Mouse (Mus musculus) small intestine, adult 2 months (tissue): ENCODE data around the gene Tet1. TPM values are rescaled to one million over a fixed set of nuclear protein-coding genes. Genes with fewer than 3 reads are reported as not detected.
A peak's percentile ranks its signal among the peaks of the same experiment; 100 is the strongest.
"Not testable (repeated sequence)": the region's sequence is repeated elsewhere in the genome, so short reads cannot be mapped to it uniquely, and the experiment has no call there.

ENCODE experiments used
- H3K27ac ChIP-seq: fragments of 200-500 bp; 2 replicates; pipeline ENCODE4 v1.5.1; 2012; ENCODE audit warnings: low read depth, low read length, control low read depth, inconsistent platforms; ENCODE audit not compliant: insufficient read depth
- H3K27me3 ChIP-seq: fragments of 200-500 bp; 2 replicates; pipeline ENCODE4 v1.6.1; 2012; ENCODE audit warnings: mild to moderate bottlenecking, moderate library complexity, low read length, inconsistent platforms; ENCODE audit not compliant: control insufficient read depth, insufficient read depth
- H3K36me3 ChIP-seq: fragments of 200-500 bp; 2 replicates; pipeline ENCODE4 v1.6.1; 2012; ENCODE audit warnings: mild to moderate bottlenecking, low read length, control low read depth, inconsistent platforms; ENCODE audit not compliant: control insufficient read depth, insufficient read depth
- H3K4me1 ChIP-seq: fragments of 200-500 bp; 2 replicates; pipeline ENCODE4 v1.6.1; 2012; ENCODE audit warnings: low read length, inconsistent platforms, mixed read lengths; ENCODE audit not compliant: control insufficient read depth, insufficient read depth, insufficient read length
- H3K4me3 ChIP-seq: fragments of 200-500 bp; 2 replicates; pipeline ENCODE4 v1.5.1; 2012; ENCODE audit warnings: low read depth, mild to moderate bottlenecking, control low read depth, inconsistent platforms, low read length, moderate library complexity
- CTCF ChIP-seq: fragments of 200-500 bp; IDR thresholded peaks from 2 replicates; pipeline ENCODE4 v1.5.1; 2012; ENCODE audit warnings: low read depth, mild to moderate bottlenecking, control low read depth, inconsistent platforms, low read length, moderate library complexity, mixed read lengths; ENCODE audit not compliant: insufficient replicate concordance, insufficient read length; ENCODE audit errors: extremely low read depth
- POLR2A ChIP-seq: fragments of 200-500 bp; IDR thresholded peaks from 2 replicates; pipeline ENCODE4 v1.6.1; 2012; ENCODE audit warnings: low read depth, mild to moderate bottlenecking, control low read depth, inconsistent platforms, low read length, moderate library complexity
- WGBS: fragments of 180-500 bp; shearing (Covaris S2); methylation state at CpG from one replicate; pipeline ENCODE4 v1.1.7; 2018; 5-methylcytosine and 5-hydroxymethylcytosine counted together
- polyA plus RNA-seq: library from polyadenylated mRNA; depleted of rRNA; stranded (reverse); fragments of >200 nt; gene quantifications from 2 replicates; pipeline ENCODE4 v1.2.3, GENCODE M21; 2012; rRNA removed

Gene Tet1
- polyA plus RNA-seq, result 0.23 and 0.38 TPM in 2 replicates

- H3K27ac ChIP-seq, H3K4me3 ChIP-seq, H3K36me3 ChIP-seq, H3K4me1 ChIP-seq, H3K27me3 ChIP-seq: not testable (repeated sequence)
- no CpG with 5 or more reads among the region's 1 CpGs for WGBS
These were observed at the start of gene Tet1 for GRCm38 (mm10) chr10:62908896-62909295. Gene Tet1 (minus strand): TSS chr10:62908996.

- H3K4me1 ChIP-seq, result no peaks in the 10 kb centered on the region
- WGBS, result 85% methylated on average over 7 of the region's 7 CpGs
- no peak for TF ChIP-seq CTCF
- TF ChIP-seq POLR2A, result no peak
- no peak overlapping the region for H3K4me3 ChIP-seq
- no peaks in the 10 kb centered on the region for H3K27me3 ChIP-seq
- H3K27ac ChIP-seq, result no peak overlapping the region
- H3K36me3 ChIP-seq, result peaks cover 5% of the 10 kb centered on the region; the same call in 1 of the 2 replicates
These were observed 39.8 kb upstream of the Tet1 start for GRCm38 (mm10) chr10:62948551-62948950.

GRCm38 (mm10) chr10:62946738-62947471 is 38.1 kb upstream of the Tet1 start, which contains the start of gene Dna2:
Gene Dna2 (plus strand): TSS chr10:62947026.
- H3K4me3 ChIP-seq, result peak within 1 kb of the TSS; percentile 63
- H3K36me3 ChIP-seq, result peaks cover 8% of the 10 kb centered on the region
- H3K4me1 ChIP-seq, result no peaks in the 10 kb centered on the region
- WGBS, result under 1% methylated on average over 64 of the region's 68 CpGs
- H3K27me3 ChIP-seq, result no peaks in the 10 kb centered on the region
- TF ChIP-seq POLR2A (no peak), CTCF (no peak)
- H3K27ac ChIP-seq, result no peak within 1 kb of the TSS; the same call in 1 of the 2 replicates

GRCm38 (mm10) chr10:62944975-62945580 is 36.3 kb upstream of the Tet1 start:
- H3K36me3 ChIP-seq, result peaks cover 18% of the 10 kb centered on the region
- no peaks in the 10 kb centered on the region for H3K27me3 ChIP-seq
- no peak overlapping the region for H3K4me3 ChIP-seq
- no peak for TF ChIP-seq POLR2A
- no peak for TF ChIP-seq CTCF
- H3K4me1 ChIP-seq, result no peaks in the 10 kb centered on the region
- 81% methylated on average over 10 of the region's 10 CpGs for WGBS
- no peak overlapping the region for H3K27ac ChIP-seq

- no peak for TF ChIP-seq POLR2A
- no peak for TF ChIP-seq CTCF
- WGBS, result 98% methylated on average over 1 of the region's 1 CpGs
- Histone ChIP-seq H3K36me3 (peaks cover 37% of the 10 kb centered on the region), H3K4me1 (no peaks in the 10 kb centered on the region), H3K4me3 (no peak overlapping the region), H3K27ac (no peak overlapping the region), H3K27me3 (no peaks in the 10 kb centered on the region)
These were observed 23.6 kb upstream of the Tet1 start for GRCm38 (mm10) chr10:62932381-62932780.

GRCm38 (mm10) chr10:62924096-62924635 is 15.4 kb upstream of the Tet1 start:
- no peak for TF ChIP-seq CTCF
- no peak for TF ChIP-seq POLR2A
- WGBS, result 84% methylated on average over 4 of the region's 4 CpGs
- H3K36me3 ChIP-seq, result peaks cover 9% of the 10 kb centered on the region
- H3K27me3 ChIP-seq, result no peaks in the 10 kb centered on the region
- no peaks in the 10 kb centered on the region for H3K4me1 ChIP-seq
- no peak overlapping the region for H3K27ac ChIP-seq
- no peak overlapping the region for H3K4me3 ChIP-seq

GRCm38 (mm10) chr10:62920766-62921156 is 12.0 kb upstream of the Tet1 start:
- H3K4me3 ChIP-seq, result peak overlapping the region; percentile 92
- H3K4me1 ChIP-seq, result no peaks in the 10 kb centered on the region
- TF ChIP-seq CTCF (no peak), POLR2A (no peak)
- under 1% methylated on average over 29 of the region's 29 CpGs for whole genome bisulfite sequencing
- no peaks in the 10 kb centered on the region for H3K36me3 ChIP-seq
- peak overlapping the region; percentile 36; the same call in 1 of the 2 replicates for H3K27ac ChIP-seq
- H3K27me3 ChIP-seq, result no peaks in the 10 kb centered on the region
